Mouse (Mus musculus): Measurements from ENCODE around the gene Trim14.

- TF ChIP-seq CTCF (IDR thresholded peaks at IDR 0.05; ENCODE audit: low read depth) (no peak), EP300 (IDR thresholded peaks at IDR 0.05; ENCODE audit: low read depth) (no peak)
Observed at GRCm38 (mm10) chr4:46456762-46457161, 79.2 kb downstream of the Trim14 start.
